ENCODE assay signal across 13 mouse cellular contexts in genomic region chr10:52423097-52423496, GRCm38 (mm10). TPM values are rescaled to one million over a fixed set of nuclear protein-coding genes. Genes with fewer than 3 reads are reported as not detected.
DNase-seq lines count a peak whose midpoint lies in the region; ATAC-seq and TF ChIP-seq lines count a peak whose summit lies in the region.
"Had no signal": no experiment of that assay in that cellular context is flagged by ENCODE, and none has a peak within 500 bp of the region (broad histone marks: within the 10 kb centered on the region; RNA-seq: fewer than 3 reads in every experiment).

No protein-coding gene starts in this region.

- no peaks in the 10 kb centered on the region for H3K9me3 ChIP-seq in intestine, postnatal 0 days (ENCODE audit: control insufficient read depth)
- H3K9me3 ChIP-seq in intestine, embryonic 16.5 days (ENCODE audit: control insufficient read depth, low read length): no peaks in the 10 kb centered on the region
- H3K9me3 ChIP-seq in ES-Bruce4 (replicated peaks; ENCODE audit: control insufficient read depth, insufficient read depth, low read length, poor library complexity, severe bottlenecking): no peaks in the 10 kb centered on the region
- H3K9me3 ChIP-seq: embryonic facial prominence, embryonic 13.5 days had no signal

- no peaks in the 10 kb centered on the region for H3K27me3 ChIP-seq in intestine, postnatal 0 days (replicated peaks; ENCODE audit: control insufficient read depth, insufficient read depth, low read length)
- H3K27me3 ChIP-seq in intestine, embryonic 16.5 days (replicated peaks; ENCODE audit: control insufficient read depth, insufficient read depth, low read length): no peaks in the 10 kb centered on the region
- H3K27me3 ChIP-seq in ES-Bruce4 (ENCODE audit: control insufficient read depth, insufficient read depth, low read length, poor library complexity, severe bottlenecking): no peaks in the 10 kb centered on the region
- H3K27me3 ChIP-seq: embryonic facial prominence, embryonic 13.5 days had no signal

- H3K36me3 ChIP-seq in intestine, postnatal 0 days (ENCODE audit: control insufficient read depth, insufficient read depth): no peaks in the 10 kb centered on the region; the same call in 1 of the 2 replicates
- H3K36me3 ChIP-seq in intestine, embryonic 16.5 days (ENCODE audit: control insufficient read depth, insufficient read depth, low read length): no peaks in the 10 kb centered on the region
- H3K36me3 ChIP-seq in ES-Bruce4 (ENCODE audit: control insufficient read depth, insufficient read depth, low read length, poor library complexity, severe bottlenecking): no peaks in the 10 kb centered on the region
- H3K36me3 ChIP-seq: embryonic facial prominence, embryonic 13.5 days had no signal

- no peak for ATAC-seq in intestine, postnatal 0 days
- ATAC-seq in intestine, embryonic 16.5 days: no peak
- ATAC-seq in erythroblast, adult 5-6 weeks (replicated peaks; ENCODE audit: low FRiP score, poor library complexity, severe bottlenecking): no peak
- ATAC-seq: midbrain, embryonic 16.5 days had no signal

- H3K4me1 ChIP-seq in intestine, postnatal 0 days (replicated peaks; ENCODE audit: control insufficient read depth, insufficient read depth, low read length): peaks cover 24% of the 10 kb centered on the region
- peaks cover 28% of the 10 kb centered on the region for H3K4me1 ChIP-seq in intestine, embryonic 16.5 days (ENCODE audit: control insufficient read depth, insufficient read depth, low read length)
- peaks cover 3% of the 10 kb centered on the region for H3K4me1 ChIP-seq in ES-Bruce4 (ENCODE audit: control insufficient read depth, insufficient read depth, low read length)

- TF ChIP-seq POLR2A in ES-Bruce4 (IDR thresholded peaks at IDR 0.05; ENCODE audit: insufficient read depth, low read length): no peak

- H3K4me2 ChIP-seq in intestine, postnatal 0 days (replicated peaks; ENCODE audit: low read depth): no peak overlapping the region
- no peak overlapping the region for H3K4me2 ChIP-seq in intestine, embryonic 16.5 days (ENCODE audit: low read depth, low read length)
- H3K4me2 ChIP-seq: embryonic facial prominence, embryonic 13.5 days had no signal

- no peak for TF ChIP-seq EP300 in ES-Bruce4 (IDR thresholded peaks at IDR 0.05; ENCODE audit: insufficient read depth, low read depth, low read length)

- 71% methylated on average over 2 of the region's 2 CpGs for WGBS in intestine, postnatal 0 days
- WGBS in intestine, embryonic 16.5 days: 79% methylated on average over 2 of the region's 2 CpGs

- H3K9ac ChIP-seq in intestine, postnatal 0 days (ENCODE audit: low read depth, low read length): no peak overlapping the region
- H3K9ac ChIP-seq in intestine, embryonic 16.5 days (ENCODE audit: low read depth, low read length): no peak overlapping the region
- no peak overlapping the region for H3K9ac ChIP-seq in ES-Bruce4 (ENCODE audit: low read depth, poor library complexity, severe bottlenecking)
- H3K9ac ChIP-seq: embryonic facial prominence, embryonic 13.5 days had no signal

- H3K4me3 ChIP-seq in intestine, postnatal 0 days (ENCODE audit: low read depth, low read length): no peak overlapping the region
- no peak overlapping the region for H3K4me3 ChIP-seq in intestine, embryonic 16.5 days (ENCODE audit: low read length)
- no peak overlapping the region for H3K4me3 ChIP-seq in ES-Bruce4 (ENCODE audit: low read depth, low read length)
- H3K4me3 ChIP-seq: embryonic facial prominence, embryonic 13.5 days had no signal

- DNase-seq in 3T3-L1 (ENCODE audit: low read depth, low spot score): peak; percentile 24
- DNase-seq in induced T-regulatory cell, adult 2 months (ENCODE audit: low read depth): peak; percentile 37
- DNase-seq in cerebellum, postnatal 36 days: no peak
- no peak for DNase-seq in urinary bladder, adult 2 months (ENCODE audit: low spot score)
- DNase-seq: right cerebral cortex, postnatal 14 days had no signal

- TF ChIP-seq CTCF in intestine, postnatal 0 days (IDR thresholded peaks at IDR 0.05; ENCODE audit: low read depth): peak; percentile 68
- TF ChIP-seq CTCF in ES-Bruce4 (IDR thresholded peaks at IDR 0.05; ENCODE audit: low read depth, low read length): peak; percentile 48

- H3K27ac ChIP-seq in intestine, postnatal 0 days (ENCODE audit: low read depth, low read length): no peak overlapping the region
- H3K27ac ChIP-seq in intestine, embryonic 16.5 days (ENCODE audit: low read length): no peak overlapping the region
- no peak overlapping the region for H3K27ac ChIP-seq in ES-Bruce4 (ENCODE audit: insufficient read depth, low read length)
- H3K27ac ChIP-seq: embryonic facial prominence, embryonic 13.5 days had no signal

RNA-seq across cellular contexts. Expression of gene Nus1, which starts 5.8 kb away (rescaled TPM):
- 24.7 and 26.4 TPM in 2 replicates for polyA plus RNA-seq in intestine, postnatal 0 days (2015; fragmentation: Nextera tagmentation; extraction: Ambion mirVana)
- polyA plus RNA-seq in intestine, embryonic 16.5 days (2015; fragmentation: Nextera tagmentation; extraction: Ambion mirVana): 12.9 and 13.1 TPM in 2 replicates
- 49.1 and 53.3 TPM in 2 replicates for polyA plus RNA-seq in ES-Bruce4 (2011; ENCODE audit: insufficient read depth, insufficient read length, low read depth, missing spikeins)
- 5.6 and 10.0 TPM in 2 replicates for total RNA-seq in erythroblast, adult 5-6 weeks (2015; ENCODE audit: low replicate concordance)
- 7.2 and 10.0 TPM in 2 replicates for total RNA-seq in erythroblast, adult 5-6 weeks (2017; ENCODE audit: low replicate concordance)
- polyA plus RNA-seq in urinary bladder, adult 2 months (2012; rRNA removed): 19.6 and 22.7 TPM in 2 replicates

RNA-seq across cellular contexts. Expression of gene Nepn, which starts 34.3 kb away (rescaled TPM):
- 0.18 and 0.80 TPM in 2 replicates for polyA plus RNA-seq in intestine, postnatal 0 days (2015; fragmentation: Nextera tagmentation; extraction: Ambion mirVana)
- 0.36 and 0.77 TPM in 2 replicates for polyA plus RNA-seq in intestine, embryonic 16.5 days (2015; fragmentation: Nextera tagmentation; extraction: Ambion mirVana)
- not detected in 2 replicates for polyA plus RNA-seq in ES-Bruce4 (2011; ENCODE audit: insufficient read depth, insufficient read length, low read depth, missing spikeins)
- total RNA-seq in erythroblast, adult 5-6 weeks (2015; ENCODE audit: low replicate concordance): not detected in 2 replicates
- not detected in 2 replicates for total RNA-seq in erythroblast, adult 5-6 weeks (2017; ENCODE audit: low replicate concordance)
- polyA plus RNA-seq in urinary bladder, adult 2 months (2012; rRNA removed): 0.11 and 0.13 TPM in 2 replicates
- total RNA-seq: left cerebral cortex, postnatal 14 days had no signal
- polyA plus RNA-seq: embryonic facial prominence, embryonic 13.5 days; heart, embryonic 14.5 days; midbrain, embryonic 16.5 days had no signal

RNA-seq across cellular contexts. Expression of gene Gopc, which starts 41.2 kb away (rescaled TPM):
- polyA plus RNA-seq in intestine, postnatal 0 days (2015; fragmentation: Nextera tagmentation; extraction: Ambion mirVana): 10.3 and 10.4 TPM in 2 replicates
- 15.9 and 16.0 TPM in 2 replicates for polyA plus RNA-seq in intestine, embryonic 16.5 days (2015; fragmentation: Nextera tagmentation; extraction: Ambion mirVana)
- 18.7 and 20.5 TPM in 2 replicates for polyA plus RNA-seq in ES-Bruce4 (2011; ENCODE audit: insufficient read depth, insufficient read length, low read depth, missing spikeins)
- total RNA-seq in erythroblast, adult 5-6 weeks (2015; ENCODE audit: low replicate concordance): 2.1 and 2.9 TPM in 2 replicates
- 1.4 and 15.9 TPM in 2 replicates for total RNA-seq in erythroblast, adult 5-6 weeks (2017; ENCODE audit: low replicate concordance)
- 14.2 and 18.7 TPM in 2 replicates for polyA plus RNA-seq in urinary bladder, adult 2 months (2012; rRNA removed)

Comparison
In these comparisons a context has a peak if more than half of its experiments do, and no peak if none do; other contexts are left out.
1. DNase-seq: peak in 3T3-L1 (single experiment) and induced T-regulatory cell, adult 2 months (single experiment); none in cerebellum, postnatal 36 days (0 of 2) and urinary bladder, adult 2 months (single experiment).